Mouse (Mus musculus): ENCODE measurements around the gene Rhox3c.
"Not testable (repeated sequence)": the region's sequence is repeated elsewhere in the genome, so short reads cannot be mapped to it uniquely, and the experiment has no call there.

The Rhox3c gene

DNA sequence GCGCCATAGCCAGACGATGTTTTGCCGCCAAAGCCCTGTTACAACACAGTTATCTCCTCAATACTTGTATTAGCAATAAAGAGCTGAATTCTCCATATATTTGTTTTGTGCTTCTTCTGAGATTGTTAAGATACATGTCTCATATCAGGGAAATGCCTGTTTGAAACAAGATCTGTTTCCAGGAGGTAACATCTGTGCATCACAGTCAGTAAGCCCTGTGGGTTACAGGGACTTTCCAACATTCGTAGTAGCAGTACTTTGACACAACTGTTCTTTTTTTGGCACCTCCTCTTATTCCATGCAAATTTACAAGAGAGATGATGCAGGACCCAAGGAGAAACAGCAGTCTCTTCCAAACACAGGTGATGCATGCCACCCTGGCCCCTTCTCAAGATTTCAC, at the start of gene Rhox3c:
Gene Rhox3c, plus strand, starts transcription at position 301 of the 400 bp plus-strand sequence.
- ATAC-seq (ENCODE audit: low TSS enrichment): not testable (repeated sequence)

DNA sequence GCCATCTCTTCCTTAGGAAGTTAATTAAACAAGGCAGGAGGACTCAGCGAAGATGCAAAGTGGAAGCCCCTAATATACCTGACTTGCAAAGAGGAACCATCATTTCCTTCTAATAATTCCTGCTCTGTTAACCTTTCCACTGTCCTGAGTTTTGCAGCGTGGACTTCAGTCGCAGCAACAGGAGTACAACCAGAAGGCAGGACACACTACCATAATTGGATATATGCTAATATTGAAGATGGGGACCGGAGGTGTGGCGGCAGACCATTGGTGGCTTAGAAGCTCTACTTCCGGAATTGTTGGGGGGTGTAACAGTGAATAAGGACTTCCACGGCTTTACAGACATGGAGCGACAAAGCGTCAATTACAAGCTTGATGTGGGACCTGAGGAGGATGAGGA, 46.6 kb upstream of the Rhox3c start, which contains the start of gene Rhox2b:
Gene Rhox2b, plus strand, starts transcription at position 301 of the 400 bp plus-strand sequence.
- ATAC-seq (ENCODE audit: low TSS enrichment): not testable (repeated sequence)

DNA sequence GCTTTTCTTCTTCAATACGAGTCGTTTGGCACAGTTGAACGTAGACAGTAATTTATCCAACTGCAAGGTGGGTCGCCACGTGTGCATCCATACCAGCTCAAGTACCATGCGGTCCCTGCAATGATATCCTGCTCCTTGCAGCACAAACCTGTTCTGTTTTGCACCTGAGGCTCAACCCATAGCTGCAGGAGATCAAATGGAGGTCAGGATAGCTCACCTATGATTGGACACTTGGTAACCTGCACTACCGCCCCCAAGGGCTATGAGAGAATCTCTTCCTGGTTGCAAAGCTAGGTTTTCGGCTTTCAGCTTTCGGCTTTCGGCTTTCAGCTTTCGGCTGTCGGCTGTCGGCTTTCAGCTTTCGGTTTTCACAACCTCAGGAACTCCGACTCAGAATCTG, 26.2 kb upstream of the Rhox3c start, which contains the start of gene Rhox4b:
Gene Rhox4b, plus strand, starts transcription at position 301 of the 400 bp plus-strand sequence.
- not testable (repeated sequence) for ATAC-seq (ENCODE audit: low TSS enrichment)

DNA sequence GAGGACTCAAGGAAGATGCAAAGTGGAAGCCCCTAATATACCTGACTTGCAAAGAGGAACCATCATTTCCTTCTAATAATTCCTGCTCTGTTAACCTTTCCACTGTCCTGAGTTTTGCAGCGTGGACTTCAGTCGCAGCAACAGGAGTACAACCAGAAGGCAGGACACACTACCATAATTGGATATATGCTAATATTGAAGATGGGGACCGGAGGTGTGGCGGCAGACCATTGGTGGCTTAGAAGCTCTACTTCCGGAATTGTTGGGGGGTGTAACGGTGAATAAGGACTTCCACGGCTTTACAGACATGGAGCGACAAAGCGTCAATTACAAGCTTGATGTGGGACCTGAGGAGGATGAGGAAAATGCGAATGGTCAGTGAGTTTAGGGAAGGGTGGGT, 5.0 kb upstream of the Rhox3c start, which contains the start of gene Rhox2c:
Gene Rhox2c, plus strand, starts transcription at position 301 of the 400 bp plus-strand sequence.
- not testable (repeated sequence) for ATAC-seq (ENCODE audit: low TSS enrichment)

DNA sequence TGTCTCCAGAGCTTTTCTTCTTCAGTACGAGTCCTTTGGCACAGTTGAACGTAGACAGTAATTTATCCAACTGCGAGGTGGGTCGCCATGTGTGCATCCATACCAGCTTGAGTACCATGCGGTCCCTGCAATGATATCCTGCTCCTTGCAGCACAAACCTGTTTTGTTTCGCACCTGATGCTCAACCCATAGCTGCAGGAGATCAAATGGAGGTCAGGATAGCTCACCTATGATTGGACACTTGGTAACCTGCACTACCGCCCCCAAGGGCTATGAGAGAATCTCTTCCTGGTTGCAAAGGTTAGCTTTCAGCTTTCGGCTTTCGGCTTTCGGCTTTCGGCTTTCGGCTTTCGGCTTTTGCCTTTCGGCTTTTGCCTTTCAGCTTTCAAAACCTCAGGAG, 21.7 kb downstream of the Rhox3c start, which contains the start of gene Rhox4c:
Gene Rhox4c, plus strand, starts transcription at position 301 of the 400 bp plus-strand sequence.
- not testable (repeated sequence) for ATAC-seq (ENCODE audit: low TSS enrichment)

DNA sequence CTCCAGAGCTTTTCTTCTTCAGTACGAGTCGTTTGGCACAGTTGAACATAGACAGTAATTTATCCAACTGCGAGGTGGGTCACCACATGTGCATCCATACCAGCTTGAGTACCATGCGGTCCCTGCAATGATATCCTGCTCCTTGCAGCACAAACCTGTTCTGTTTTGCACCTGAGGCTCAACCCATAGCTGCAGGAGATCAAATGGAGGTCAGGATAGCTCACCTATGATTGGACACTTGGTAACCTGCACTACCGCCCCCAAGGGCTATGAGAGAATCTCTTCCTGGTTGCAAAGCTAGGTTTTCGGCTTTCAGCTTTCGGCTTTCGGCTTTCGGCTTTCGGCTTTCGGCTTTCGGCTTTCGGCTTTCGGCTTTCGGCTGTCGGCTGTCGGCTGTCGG, 55.7 kb downstream of the Rhox3c start, which contains the start of gene Rhox4d:
Gene Rhox4d, plus strand, starts transcription at position 301 of the 400 bp plus-strand sequence.
- not testable (repeated sequence) for ATAC-seq (ENCODE audit: low TSS enrichment)

Measured in frontal cortex, adult (tissue).